Mouse (Mus musculus) midbrain, embryonic 10.5 days (tissue): ENCODE data around the gene Poldip2. TPM values are rescaled to one million over a fixed set of nuclear protein-coding genes. Genes with fewer than 3 reads are reported as not detected.

ENCODE experiments used
- DNase-seq: peaks from one replicate; pipeline ENCODE4 v3.0.0-alpha.2; 2017; ENCODE audit warnings: low spot score
- H3K27ac ChIP-seq: fragments of 300-500 bp; sonication (generic); replicated peaks from 2 replicates; pipeline ENCODE4 v1.5.1; 2016; ENCODE audit warnings: mild to moderate bottlenecking
- H3K27me3 ChIP-seq: fragments of 300-500 bp; sonication (generic); 2 replicates; pipeline ENCODE4 v1.6.1; 2016; ENCODE audit warnings: low read depth, mild to moderate bottlenecking; ENCODE audit not compliant: poor library complexity, severe bottlenecking
- H3K36me3 ChIP-seq: fragments of 300-500 bp; sonication (generic); 2 replicates; pipeline ENCODE4 v1.6.1; 2016; ENCODE audit warnings: mild to moderate bottlenecking, moderate library complexity
- H3K4me1 ChIP-seq: fragments of 300-500 bp; sonication (generic); 2 replicates; pipeline ENCODE4 v1.6.1; 2016
- H3K4me3 ChIP-seq: fragments of 300-500 bp; sonication (generic); 2 replicates; pipeline ENCODE4 v1.5.1; 2016; ENCODE audit warnings: mild to moderate bottlenecking, moderate library complexity
- H3K9me3 ChIP-seq: fragments of 300-500 bp; sonication (generic); replicated peaks from 2 replicates; pipeline ENCODE4 v1.6.1; 2016; ENCODE audit warnings: mild to moderate bottlenecking
- WGBS: fragments of 180-500 bp; shearing (Covaris S2); methylation state at CpG from one replicate; pipeline ENCODE4 v1.1.7; 2016; 5-methylcytosine and 5-hydroxymethylcytosine counted together
- polyA plus RNA-seq: library from polyadenylated mRNA; unstranded; fragments of >200 nt; fragmentation: Nextera tagmentation; extraction: Ambion mirVana; gene quantifications from 2 replicates; pipeline ENCODE4 v1.2.1, GENCODE M21; 2016

The Poldip2 gene
- 148 and 157 TPM in 2 replicates for polyA plus RNA-seq

GRCm38 (mm10) chr11:78512025-78512957 is at the start of gene Poldip2, which contains the start of gene Tmem199:
TSS of gene Poldip2 (plus strand) at chr11:78512193.
TSS of gene Tmem199 (minus strand) at chr11:78512172.
- WGBS, result under 1% methylated on average over 66 of the region's 67 CpGs
- H3K27ac ChIP-seq, result peak within 1 kb of the TSS; percentile 96
- H3K36me3 ChIP-seq, result peaks cover 65% of the 10 kb centered on the region
- H3K4me3 ChIP-seq, result peak within 1 kb of the TSS; percentile 80
- no peaks in the 10 kb centered on the region for H3K9me3 ChIP-seq
- H3K27me3 ChIP-seq, result no peaks in the 10 kb centered on the region
- DNase-seq, result peak; percentile 96
- peaks cover 25% of the 10 kb centered on the region for H3K4me1 ChIP-seq

GRCm38 (mm10) chr11:78462669-78463068 is 49.3 kb upstream of the Poldip2 start:
- WGBS, result 84% methylated on average over 5 of the region's 5 CpGs
- H3K4me1 ChIP-seq, result peaks cover 39% of the 10 kb centered on the region
- no peak for DNase-seq
- H3K27ac ChIP-seq, result no peak overlapping the region
- no peaks in the 10 kb centered on the region for H3K36me3 ChIP-seq
- no peaks in the 10 kb centered on the region for H3K9me3 ChIP-seq
- no peak overlapping the region for H3K4me3 ChIP-seq
- H3K27me3 ChIP-seq, result 0 out of 2 replicates have a peak, but pooled peaks cover 8% of the 10 kb centered on the region

GRCm38 (mm10) chr11:78463286-78464036 is 48.5 kb upstream of the Poldip2 start:
- Histone ChIP-seq H3K27me3 (0 out of 2 replicates have a peak, but pooled peaks cover 8% of the 10 kb centered on the region), H3K4me1 (peaks cover 39% of the 10 kb centered on the region), H3K27ac (no peak overlapping the region), H3K36me3 (no peaks in the 10 kb centered on the region), H3K4me3 (no peak overlapping the region), H3K9me3 (no peaks in the 10 kb centered on the region)
- DNase-seq, result no peak
- 74% methylated on average over 13 of the region's 13 CpGs for whole genome bisulfite sequencing

GRCm38 (mm10) chr11:78465116-78465515 is 46.9 kb upstream of the Poldip2 start:
- H3K27me3 ChIP-seq, result 0 out of 2 replicates have a peak, but pooled peaks cover 8% of the 10 kb centered on the region
- H3K27ac ChIP-seq, result peak overlapping the region; percentile 97
- H3K36me3 ChIP-seq, result peaks cover 5% of the 10 kb centered on the region; the same call in 1 of the 2 replicates
- peak overlapping the region; percentile 82 for H3K4me3 ChIP-seq
- H3K9me3 ChIP-seq, result no peaks in the 10 kb centered on the region
- peak; percentile 20 for DNase-seq
- WGBS, result 47% methylated on average over 9 of the region's 9 CpGs
- peaks cover 39% of the 10 kb centered on the region for H3K4me1 ChIP-seq

- Histone ChIP-seq H3K27me3 (0 out of 2 replicates have a peak, but pooled peaks cover 8% of the 10 kb centered on the region), H3K9me3 (no peaks in the 10 kb centered on the region), H3K36me3 (peaks cover 10% of the 10 kb centered on the region; the same call in 1 of the 2 replicates), H3K27ac (peak within 1 kb of the TSS; percentile 97), H3K4me1 (peaks cover 39% of the 10 kb centered on the region), H3K4me3 (peak within 1 kb of the TSS; percentile 82)
- peak; percentile 82 for DNase-seq
- WGBS, result under 1% methylated on average over 41 of the region's 41 CpGs
Measured at GRCm38 (mm10) chr11:78465568-78466180, 46.3 kb upstream of the Poldip2 start, which contains the start of gene Slc46a1. TSS of gene Slc46a1 (plus strand) at chr11:78465697.

GRCm38 (mm10) chr11:78466242-78466912 is 45.6 kb upstream of the Poldip2 start:
- Histone ChIP-seq H3K36me3 (peaks cover 16% of the 10 kb centered on the region), H3K4me1 (peaks cover 39% of the 10 kb centered on the region), H3K27ac (peak overlapping the region; percentile 97), H3K9me3 (no peaks in the 10 kb centered on the region), H3K4me3 (peak overlapping the region; percentile 82), H3K27me3 (0 out of 2 replicates have a peak, but pooled peaks cover 8% of the 10 kb centered on the region)
- WGBS, result 56% methylated on average over 23 of the region's 23 CpGs
- DNase-seq, result peak; percentile 22

GRCm38 (mm10) chr11:78467515-78467914 is 44.5 kb upstream of the Poldip2 start:
- no peak for DNase-seq
- Histone ChIP-seq H3K4me1 (peaks cover 38% of the 10 kb centered on the region), H3K27ac (no peak overlapping the region), H3K27me3 (0 out of 2 replicates have a peak, but pooled peaks cover 8% of the 10 kb centered on the region), H3K9me3 (no peaks in the 10 kb centered on the region), H3K4me3 (no peak overlapping the region), H3K36me3 (peaks cover 27% of the 10 kb centered on the region)
- WGBS, result 90% methylated on average over 7 of the region's 7 CpGs

GRCm38 (mm10) chr11:78467932-78468331 is 44.1 kb upstream of the Poldip2 start:
- H3K27me3 ChIP-seq, result 0 out of 2 replicates have a peak, but pooled peaks cover 8% of the 10 kb centered on the region
- no peaks in the 10 kb centered on the region for H3K9me3 ChIP-seq
- H3K27ac ChIP-seq, result no peak overlapping the region
- peaks cover 34% of the 10 kb centered on the region for H3K4me1 ChIP-seq
- H3K4me3 ChIP-seq, result no peak overlapping the region
- H3K36me3 ChIP-seq, result peaks cover 31% of the 10 kb centered on the region
- 75% methylated on average over 3 of the region's 3 CpGs for WGBS
- DNase-seq, result no peak

- Histone ChIP-seq H3K9me3 (no peaks in the 10 kb centered on the region), H3K4me1 (peaks cover 6% of the 10 kb centered on the region), H3K27ac (no peak overlapping the region), H3K4me3 (no peak overlapping the region), H3K27me3 (no peaks in the 10 kb centered on the region), H3K36me3 (peaks cover 48% of the 10 kb centered on the region)
- WGBS, result 91% methylated on average over 10 of the region's 10 CpGs
- DNase-seq, result no peak
Measured at GRCm38 (mm10) chr11:78471326-78472103, 40.5 kb upstream of the Poldip2 start.

- H3K4me3 ChIP-seq, result no peak overlapping the region
- H3K4me1 ChIP-seq, result no peaks in the 10 kb centered on the region
- no peak overlapping the region for H3K27ac ChIP-seq
- WGBS, result 89% methylated on average over 3 of the region's 3 CpGs
- peaks cover 45% of the 10 kb centered on the region for H3K36me3 ChIP-seq
- no peak for DNase-seq
- no peaks in the 10 kb centered on the region for H3K9me3 ChIP-seq
- H3K27me3 ChIP-seq, result no peaks in the 10 kb centered on the region
Measured at GRCm38 (mm10) chr11:78475289-78475688, 36.7 kb upstream of the Poldip2 start.

- Histone ChIP-seq H3K27ac (no peak overlapping the region), H3K36me3 (peaks cover 48% of the 10 kb centered on the region), H3K9me3 (no peaks in the 10 kb centered on the region), H3K27me3 (peaks cover 51% of the 10 kb centered on the region), H3K4me1 (peaks cover 6% of the 10 kb centered on the region), H3K4me3 (no peak overlapping the region)
- WGBS, result 63% methylated on average over 7 of the region's 7 CpGs
- DNase-seq, result no peak
Measured at GRCm38 (mm10) chr11:78483639-78484038, 28.4 kb upstream of the Poldip2 start.
